Mouse (Mus musculus) liver, embryonic 12.5 days (tissue): ENCODE measurements at regions not wholly inside any gene's neighbourhood (a gene's known extent, or its start where the extent isn't known, plus 50 kb on each side); places are given as distances from the start of the nearest gene placed in this dataset.

Source experiments
- ATAC-seq: fragments of 200-750 bp; cut with Nextera tagmentation; 2 replicates; pipeline ENCODE4 v1.8.0; 2017; ENCODE audit warnings: moderate number of reproducible peaks, mild to moderate bottlenecking, moderate library complexity
- H3K27ac ChIP-seq: fragments of 300-500 bp; sonication (generic); 2 replicates; pipeline ENCODE4 v1.5.1; 2016; ENCODE audit warnings: mild to moderate bottlenecking
- H3K27me3 ChIP-seq: fragments of 300-500 bp; sonication (generic); replicated peaks from 2 replicates; pipeline ENCODE4 v1.6.1; 2016; ENCODE audit warnings: mild to moderate bottlenecking, moderate library complexity
- H3K36me3 ChIP-seq: fragments of 300-500 bp; sonication (generic); 2 replicates; pipeline ENCODE4 v1.6.1; 2016; ENCODE audit warnings: mild to moderate bottlenecking, moderate library complexity
- H3K4me1 ChIP-seq: fragments of 300-500 bp; sonication (generic); 2 replicates; pipeline ENCODE4 v1.6.1; 2016
- H3K4me2 ChIP-seq: fragments of 300-500 bp; sonication (generic); 2 replicates; pipeline ENCODE4 v1.6.1; 2016; ENCODE audit warnings: mild to moderate bottlenecking, moderate library complexity
- H3K4me3 ChIP-seq: fragments of 300-500 bp; sonication (generic); 2 replicates; pipeline ENCODE4 v1.5.1; 2016; ENCODE audit warnings: mild to moderate bottlenecking, moderate library complexity
- H3K9ac ChIP-seq: fragments of 300-500 bp; sonication (generic); 2 replicates; pipeline ENCODE4 v1.6.1; 2016; ENCODE audit warnings: mild to moderate bottlenecking, moderate library complexity
- H3K9me3 ChIP-seq: fragments of 300-500 bp; sonication (generic); replicated peaks from 2 replicates; pipeline ENCODE4 v1.6.1; 2016; ENCODE audit warnings: mild to moderate bottlenecking, moderate library complexity
- WGBS: fragments of 180-500 bp; shearing (Covaris S2); methylation state at CpG from one replicate; pipeline ENCODE4 v1.1.7; 2016; ENCODE audit not compliant: insufficient replicate concordance; 5-methylcytosine and 5-hydroxymethylcytosine counted together

GRCm38 (mm10) chr3:7943646-7944381 lies 1323.6 kb upstream of the 1700008P02Rik start:
- no peaks in the 10 kb centered on the region for H3K36me3 ChIP-seq
- H3K4me1 ChIP-seq = no peaks in the 10 kb centered on the region
- no peak for ATAC-seq
- H3K9me3 ChIP-seq = no peaks in the 10 kb centered on the region
- no peak overlapping the region for H3K4me2 ChIP-seq
- no peaks in the 10 kb centered on the region for H3K27me3 ChIP-seq
- no peak overlapping the region for H3K4me3 ChIP-seq
- 55% methylated on average over 8 of the region's 8 CpGs for WGBS
- no peak overlapping the region for H3K9ac ChIP-seq
- no peak overlapping the region for H3K27ac ChIP-seq
